Mouse (Mus musculus): ENCODE results near the gene Sez6l2. TPM values are rescaled to one million over a fixed set of nuclear protein-coding genes. Genes with fewer than 3 reads are reported as not detected.

Sez6l2 gene
- polyA plus RNA-seq, 1 experiment from 2014 or later, result 0.97 TPM

GRCm38 (mm10) chr7:127009307-127010085 is 59.1 kb downstream of the Sez6l2 start:
- Histone ChIP-seq H3K27me3 (no peaks in the 10 kb centered on the region), H3K4me1 (peaks cover 11% of the 10 kb centered on the region), H3K9me3 (no peaks in the 10 kb centered on the region), H3K4me3 (no peak overlapping the region), H3K27ac (no peak overlapping the region), H3K4me2 (replicated peaks) (no peak overlapping the region), H3K36me3 (peaks cover 23% of the 10 kb centered on the region), H3K9ac (no peak overlapping the region)
- ATAC-seq (ENCODE audit: insufficient number of reproducible peaks, insufficient read depth, low FRiP score, low TSS enrichment), result no peak
- WGBS, result 83% methylated on average over 17 of the region's 17 CpGs

- Histone ChIP-seq H3K4me2 (replicated peaks) (no peak overlapping the region), H3K36me3 (peaks cover 36% of the 10 kb centered on the region), H3K9ac (no peak overlapping the region), H3K9me3 (no peaks in the 10 kb centered on the region), H3K4me1 (peaks cover 24% of the 10 kb centered on the region), H3K27ac (no peak overlapping the region), H3K27me3 (no peaks in the 10 kb centered on the region), H3K4me3 (no peak overlapping the region)
- ATAC-seq (ENCODE audit: insufficient number of reproducible peaks, insufficient read depth, low FRiP score, low TSS enrichment), result no peak
- WGBS, result 92% methylated on average over 2 of the region's 2 CpGs
Observed at GRCm38 (mm10) chr7:127011051-127011450, 60.7 kb downstream of the Sez6l2 start.

GRCm38 (mm10) chr7:127011717-127012116 is 61.4 kb downstream of the Sez6l2 start:
- H3K27ac ChIP-seq, result no peak overlapping the region
- H3K4me1 ChIP-seq, result peaks cover 26% of the 10 kb centered on the region
- H3K9me3 ChIP-seq, result no peaks in the 10 kb centered on the region
- no peak overlapping the region for H3K4me2 ChIP-seq (replicated peaks)
- peaks cover 36% of the 10 kb centered on the region for H3K36me3 ChIP-seq
- H3K9ac ChIP-seq, result no peak overlapping the region
- 70% methylated on average over 2 of the region's 2 CpGs for WGBS
- H3K27me3 ChIP-seq, result no peaks in the 10 kb centered on the region
- no peak overlapping the region for H3K4me3 ChIP-seq
- no peak for ATAC-seq (ENCODE audit: insufficient number of reproducible peaks, insufficient read depth, low FRiP score, low TSS enrichment)

GRCm38 (mm10) chr7:127012374-127012773 is 62.0 kb downstream of the Sez6l2 start:
- no peak overlapping the region for H3K4me2 ChIP-seq (replicated peaks)
- H3K36me3 ChIP-seq, result peaks cover 36% of the 10 kb centered on the region
- no peak for ATAC-seq (ENCODE audit: insufficient number of reproducible peaks, insufficient read depth, low FRiP score, low TSS enrichment)
- 87% methylated on average over 6 of the region's 6 CpGs for WGBS
- peaks cover 26% of the 10 kb centered on the region for H3K4me1 ChIP-seq
- no peaks in the 10 kb centered on the region for H3K27me3 ChIP-seq
- H3K9ac ChIP-seq, result no peak overlapping the region
- H3K9me3 ChIP-seq, result no peaks in the 10 kb centered on the region
- no peak overlapping the region for H3K27ac ChIP-seq
- no peak overlapping the region for H3K4me3 ChIP-seq

- no peaks in the 10 kb centered on the region for H3K9me3 ChIP-seq
- no peak overlapping the region for H3K9ac ChIP-seq
- no peaks in the 10 kb centered on the region for H3K27me3 ChIP-seq
- WGBS, result 97% methylated on average over 10 of the region's 10 CpGs
- no peak overlapping the region for H3K4me2 ChIP-seq (replicated peaks)
- no peak overlapping the region for H3K4me3 ChIP-seq
- peaks cover 30% of the 10 kb centered on the region for H3K4me1 ChIP-seq
- no peak overlapping the region for H3K27ac ChIP-seq
- H3K36me3 ChIP-seq, result peaks cover 36% of the 10 kb centered on the region
- no peak for ATAC-seq (ENCODE audit: insufficient number of reproducible peaks, insufficient read depth, low FRiP score, low TSS enrichment)
Observed at GRCm38 (mm10) chr7:127012845-127013244, 62.5 kb downstream of the Sez6l2 start.

GRCm38 (mm10) chr7:127013385-127013784 is 63.0 kb downstream of the Sez6l2 start:
- H3K4me3 ChIP-seq, result no peak overlapping the region
- 94% methylated on average over 6 of the region's 6 CpGs for WGBS
- H3K4me1 ChIP-seq, result peaks cover 35% of the 10 kb centered on the region

GRCm38 (mm10) chr7:127014320-127014719 is 64.0 kb downstream of the Sez6l2 start, which contains the start of gene Mvp:
TSS of gene Mvp (minus strand) at chr7:127014621.
- no peaks in the 10 kb centered on the region for H3K27me3 ChIP-seq
- H3K4me1 ChIP-seq, result peaks cover 42% of the 10 kb centered on the region
- ATAC-seq (ENCODE audit: insufficient number of reproducible peaks, insufficient read depth, low FRiP score, low TSS enrichment), result no peak
- peak within 1 kb of the TSS; percentile 55 for H3K4me3 ChIP-seq
- H3K9me3 ChIP-seq, result no peaks in the 10 kb centered on the region
- WGBS, result 40% methylated on average over 11 of the region's 11 CpGs
- peak within 1 kb of the TSS; percentile 93; the same call in 1 of the 2 replicates for H3K27ac ChIP-seq
- peaks cover 36% of the 10 kb centered on the region for H3K36me3 ChIP-seq
- peak within 1 kb of the TSS; percentile 82; the same call in 1 of the 2 replicates for H3K9ac ChIP-seq
- peak within 1 kb of the TSS; percentile 97 for H3K4me2 ChIP-seq (replicated peaks)

More at GRCm38 (mm10) chr7:127013385-127013784, 63.0 kb downstream of the Sez6l2 start:
- no peak overlapping the region for H3K4me2 ChIP-seq (replicated peaks)
- no peak for ATAC-seq (ENCODE audit: insufficient number of reproducible peaks, insufficient read depth, low FRiP score, low TSS enrichment)
- peaks cover 36% of the 10 kb centered on the region for H3K36me3 ChIP-seq
- no peaks in the 10 kb centered on the region for H3K27me3 ChIP-seq
- H3K9ac ChIP-seq, result no peak overlapping the region
- H3K27ac ChIP-seq, result no peak overlapping the region
- no peaks in the 10 kb centered on the region for H3K9me3 ChIP-seq

GRCm38 (mm10) chr7:127014993-127015392 is 64.6 kb downstream of the Sez6l2 start:
- 93% methylated on average over 12 of the region's 12 CpGs for WGBS
- no peak overlapping the region for H3K9ac ChIP-seq
- no peak overlapping the region for H3K4me3 ChIP-seq
- no peak overlapping the region; the same call in 1 of the 2 replicates for H3K27ac ChIP-seq
- H3K36me3 ChIP-seq, result peaks cover 36% of the 10 kb centered on the region
- ATAC-seq (ENCODE audit: insufficient number of reproducible peaks, insufficient read depth, low FRiP score, low TSS enrichment), result no peak
- H3K9me3 ChIP-seq, result no peaks in the 10 kb centered on the region
- peak overlapping the region; percentile 97 for H3K4me2 ChIP-seq (replicated peaks)
- H3K4me1 ChIP-seq, result peaks cover 49% of the 10 kb centered on the region
- H3K27me3 ChIP-seq, result no peaks in the 10 kb centered on the region

GRCm38 (mm10) chr7:127016081-127016480 is 65.7 kb downstream of the Sez6l2 start:
- H3K36me3 ChIP-seq, result peaks cover 36% of the 10 kb centered on the region
- no peaks in the 10 kb centered on the region for H3K9me3 ChIP-seq
- peak overlapping the region; percentile 82 for H3K9ac ChIP-seq
- H3K27me3 ChIP-seq, result no peaks in the 10 kb centered on the region
- no peak for ATAC-seq (ENCODE audit: insufficient number of reproducible peaks, insufficient read depth, low FRiP score, low TSS enrichment)
- WGBS, result 1% methylated on average over 10 of the region's 10 CpGs
- H3K27ac ChIP-seq, result peak overlapping the region; percentile 93
- peaks cover 58% of the 10 kb centered on the region for H3K4me1 ChIP-seq
- H3K4me3 ChIP-seq, result peak overlapping the region; percentile 55
- peak overlapping the region; percentile 97 for H3K4me2 ChIP-seq (replicated peaks)

- peaks cover 36% of the 10 kb centered on the region for H3K36me3 ChIP-seq
- peak within 1 kb of the TSS; percentile 93 for H3K27ac ChIP-seq
- peak within 1 kb of the TSS; percentile 97 for H3K4me2 ChIP-seq (replicated peaks)
- no peaks in the 10 kb centered on the region for H3K9me3 ChIP-seq
- no peak for ATAC-seq (ENCODE audit: insufficient number of reproducible peaks, insufficient read depth, low FRiP score, low TSS enrichment)
- peak within 1 kb of the TSS; percentile 82 for H3K9ac ChIP-seq
- peaks cover 60% of the 10 kb centered on the region for H3K4me1 ChIP-seq
- no peaks in the 10 kb centered on the region for H3K27me3 ChIP-seq
- H3K4me3 ChIP-seq, result peak within 1 kb of the TSS; percentile 55
Observed at GRCm38 (mm10) chr7:127016481-127016485, 65.9 kb downstream of the Sez6l2 start, which contains the start of gene Pagr1b. TSS of gene Pagr1b (minus strand) at chr7:127016484.

- H3K4me3 ChIP-seq, result peak overlapping the region; percentile 55
- H3K9ac ChIP-seq, result peak overlapping the region; percentile 82
- H3K9me3 ChIP-seq, result no peaks in the 10 kb centered on the region
- WGBS, result under 1% methylated on average over 22 of the region's 22 CpGs
- ATAC-seq (ENCODE audit: insufficient number of reproducible peaks, insufficient read depth, low FRiP score, low TSS enrichment), result peak; percentile 22; the same call in 1 of the 2 replicates
- H3K27me3 ChIP-seq, result no peaks in the 10 kb centered on the region
- peaks cover 62% of the 10 kb centered on the region for H3K4me1 ChIP-seq
- H3K4me2 ChIP-seq (replicated peaks), result peak overlapping the region; percentile 97
- H3K36me3 ChIP-seq, result peaks cover 36% of the 10 kb centered on the region
- peak overlapping the region; percentile 93 for H3K27ac ChIP-seq
Observed at GRCm38 (mm10) chr7:127016486-127016938, 66.1 kb downstream of the Sez6l2 start.
